In genomic region chr7:66480446-66480845, GRCm38 (mm10) we compare ENCODE assay signal across 27 mouse cellular contexts. TPM values are rescaled to one million over a fixed set of nuclear protein-coding genes. Genes with fewer than 3 reads are reported as not detected.
DNase-seq lines count a peak whose midpoint lies in the region; ATAC-seq lines count a peak whose summit lies in the region.
"Had no signal": no experiment of that assay in that cellular context is flagged by ENCODE, and none has a peak within 500 bp of the region (broad histone marks: within the 10 kb centered on the region; RNA-seq: fewer than 3 reads in every experiment).

No protein-coding gene starts in this region.

- H3K4me3 ChIP-seq in forebrain, embryonic 10.5 days: no peak overlapping the region
- no peak overlapping the region for H3K4me3 ChIP-seq in forebrain, embryonic 15.5 days
- no peak overlapping the region for H3K4me3 ChIP-seq in midbrain, embryonic 11.5 days (ENCODE audit: low read depth, low read length)
- no peak overlapping the region for H3K4me3 ChIP-seq in midbrain, embryonic 16.5 days (ENCODE audit: low read depth, low read length)
- no peak overlapping the region for H3K4me3 ChIP-seq in limb, embryonic 10.5 days
- H3K4me3 ChIP-seq in liver, embryonic 11.5 days (ENCODE audit: low read depth, low read length): no peak overlapping the region
- H3K4me3 ChIP-seq: embryonic facial prominence, embryonic 10.5 days; embryonic facial prominence, embryonic 13.5 days; erythroblast, embryonic 14.5 days; forebrain, embryonic 13.5 days; gastrocnemius, adult 2 months; heart, embryonic 12.5 days; heart, embryonic 15.5 days had no signal

- H3K27me3 ChIP-seq in forebrain, embryonic 10.5 days (ENCODE audit: poor library complexity, severe bottlenecking): peaks cover 20% of the 10 kb centered on the region
- no peaks in the 10 kb centered on the region for H3K27me3 ChIP-seq in forebrain, embryonic 15.5 days
- H3K27me3 ChIP-seq in midbrain, embryonic 11.5 days (ENCODE audit: control insufficient read depth, insufficient read depth, low read length): no peaks in the 10 kb centered on the region
- H3K27me3 ChIP-seq in midbrain, embryonic 16.5 days (ENCODE audit: control insufficient read depth, insufficient read depth, low read depth, low read length): no peaks in the 10 kb centered on the region
- H3K27me3 ChIP-seq in limb, embryonic 10.5 days (ENCODE audit: low read depth, poor library complexity, severe bottlenecking): no peaks in the 10 kb centered on the region
- H3K27me3 ChIP-seq in liver, embryonic 11.5 days (replicated peaks; ENCODE audit: control insufficient read depth, insufficient read depth, low read length): no peaks in the 10 kb centered on the region
- H3K27me3 ChIP-seq: embryonic facial prominence, embryonic 13.5 days; heart, embryonic 12.5 days; heart, embryonic 15.5 days had no signal

- no peaks in the 10 kb centered on the region for H3K36me3 ChIP-seq in forebrain, embryonic 10.5 days (replicated peaks)
- no peaks in the 10 kb centered on the region for H3K36me3 ChIP-seq in forebrain, embryonic 15.5 days
- no peaks in the 10 kb centered on the region for H3K36me3 ChIP-seq in midbrain, embryonic 11.5 days (ENCODE audit: control insufficient read depth, insufficient read depth, low read length)
- no peaks in the 10 kb centered on the region for H3K36me3 ChIP-seq in midbrain, embryonic 16.5 days (ENCODE audit: control insufficient read depth, insufficient read depth, low read length)
- no peaks in the 10 kb centered on the region for H3K36me3 ChIP-seq in limb, embryonic 10.5 days
- no peaks in the 10 kb centered on the region for H3K36me3 ChIP-seq in liver, embryonic 11.5 days (ENCODE audit: control insufficient read depth, insufficient read depth, low read length)
- H3K36me3 ChIP-seq: embryonic facial prominence, embryonic 10.5 days; embryonic facial prominence, embryonic 13.5 days; G1E; heart, embryonic 12.5 days; heart, embryonic 15.5 days had no signal

- peaks cover 36% of the 10 kb centered on the region for H3K4me1 ChIP-seq in forebrain, embryonic 10.5 days
- peaks cover 3% of the 10 kb centered on the region; the same call in 1 of the 2 replicates for H3K4me1 ChIP-seq in forebrain, embryonic 15.5 days
- peaks cover 5% of the 10 kb centered on the region; the same call in 1 of the 2 replicates for H3K4me1 ChIP-seq in midbrain, embryonic 11.5 days (ENCODE audit: control insufficient read depth, insufficient read depth, low read length)
- H3K4me1 ChIP-seq in midbrain, embryonic 16.5 days (ENCODE audit: control insufficient read depth, insufficient read depth, low read length): no peaks in the 10 kb centered on the region
- H3K4me1 ChIP-seq in limb, embryonic 10.5 days: peaks cover 34% of the 10 kb centered on the region
- H3K4me1 ChIP-seq in liver, embryonic 11.5 days (replicated peaks; ENCODE audit: control insufficient read depth, insufficient read depth, low read length): no peaks in the 10 kb centered on the region
- H3K4me1 ChIP-seq: heart, embryonic 15.5 days had no signal

- no peak for ATAC-seq in forebrain, embryonic 15.5 days (replicated peaks)
- no peak for ATAC-seq in midbrain, embryonic 11.5 days (ENCODE audit: low FRiP score)
- ATAC-seq in midbrain, embryonic 16.5 days: no peak
- ATAC-seq in liver, embryonic 11.5 days (replicated peaks; ENCODE audit: low FRiP score): no peak
- ATAC-seq: forebrain, embryonic 13.5 days; forebrain, postnatal 0 days had no signal

- H3K4me2 ChIP-seq in forebrain, embryonic 15.5 days (replicated peaks): no peak overlapping the region
- no peak overlapping the region for H3K4me2 ChIP-seq in midbrain, embryonic 11.5 days
- H3K4me2 ChIP-seq in midbrain, embryonic 16.5 days (ENCODE audit: low read length): no peak overlapping the region
- H3K4me2 ChIP-seq in liver, embryonic 11.5 days: no peak overlapping the region
- H3K4me2 ChIP-seq: embryonic facial prominence, embryonic 13.5 days; forebrain, embryonic 13.5 days; heart, embryonic 12.5 days; heart, embryonic 15.5 days; hindbrain, embryonic 14.5 days had no signal

- H3K9ac ChIP-seq in forebrain, embryonic 15.5 days (replicated peaks): no peak overlapping the region
- no peak overlapping the region for H3K9ac ChIP-seq in midbrain, embryonic 11.5 days (ENCODE audit: low read length)
- H3K9ac ChIP-seq in midbrain, embryonic 16.5 days (ENCODE audit: low read depth, low read length): no peak overlapping the region
- H3K9ac ChIP-seq in liver, embryonic 11.5 days (ENCODE audit: low read depth, low read length): no peak overlapping the region
- H3K9ac ChIP-seq: embryonic facial prominence, embryonic 13.5 days; forebrain, embryonic 13.5 days; forebrain, postnatal 0 days; heart, embryonic 12.5 days; heart, embryonic 15.5 days; hindbrain, embryonic 14.5 days had no signal

- H3K9me3 ChIP-seq in forebrain, embryonic 10.5 days: no peaks in the 10 kb centered on the region
- H3K9me3 ChIP-seq in forebrain, embryonic 15.5 days: no peaks in the 10 kb centered on the region
- H3K9me3 ChIP-seq in midbrain, embryonic 11.5 days (ENCODE audit: control insufficient read depth, low read length): no peaks in the 10 kb centered on the region
- H3K9me3 ChIP-seq in midbrain, embryonic 16.5 days (replicated peaks; ENCODE audit: control insufficient read depth, low read length, poor library complexity, severe bottlenecking): no peaks in the 10 kb centered on the region
- no peaks in the 10 kb centered on the region for H3K9me3 ChIP-seq in limb, embryonic 10.5 days (replicated peaks)
- H3K9me3 ChIP-seq in liver, embryonic 11.5 days (ENCODE audit: control insufficient read depth, low read length): no peaks in the 10 kb centered on the region
- H3K9me3 ChIP-seq: embryonic facial prominence, embryonic 10.5 days; embryonic facial prominence, embryonic 13.5 days; forebrain, embryonic 13.5 days; G1E; heart, embryonic 12.5 days; heart, embryonic 15.5 days had no signal

- 18% methylated on average over 4 of the region's 4 CpGs for WGBS in forebrain, embryonic 10.5 days
- WGBS in forebrain, embryonic 15.5 days: 3% methylated on average over 4 of the region's 4 CpGs
- 10% methylated on average over 4 of the region's 4 CpGs for WGBS in midbrain, embryonic 11.5 days
- 9% methylated on average over 4 of the region's 4 CpGs for WGBS in midbrain, embryonic 16.5 days
- WGBS in limb, embryonic 10.5 days: 62% methylated on average over 4 of the region's 4 CpGs
- 65% methylated on average over 4 of the region's 4 CpGs for WGBS in liver, embryonic 11.5 days

- 0 out of 2 replicates have a peak overlapping the region, but pooled peaks have one; percentile 40 for H3K27ac ChIP-seq in forebrain, embryonic 10.5 days
- H3K27ac ChIP-seq in forebrain, embryonic 15.5 days (replicated peaks): no peak overlapping the region
- no peak overlapping the region for H3K27ac ChIP-seq in midbrain, embryonic 11.5 days (ENCODE audit: low read depth, low read length)
- no peak overlapping the region for H3K27ac ChIP-seq in midbrain, embryonic 16.5 days (ENCODE audit: low read length)
- H3K27ac ChIP-seq in limb, embryonic 10.5 days: peak overlapping the region; percentile 46; the same call in 1 of the 2 replicates
- no peak overlapping the region for H3K27ac ChIP-seq in liver, embryonic 11.5 days (ENCODE audit: low read depth, low read length)
- H3K27ac ChIP-seq: embryonic facial prominence, embryonic 10.5 days; embryonic facial prominence, embryonic 13.5 days; forebrain, embryonic 13.5 days; gastrocnemius, adult 2 months; heart, embryonic 15.5 days; hindbrain, embryonic 14.5 days had no signal

- DNase-seq in forebrain, embryonic 10.5 days (ENCODE audit: extremely low spot score, low spot score): no peak
- DNase-seq in midbrain, embryonic 11.5 days (ENCODE audit: low spot score, missing footprints): peak; percentile 87
- DNase-seq in limb, embryonic 10.5 days (ENCODE audit: low spot score): no peak
- DNase-seq in liver, embryonic 11.5 days (ENCODE audit: low spot score): no peak
- DNase-seq in kidney, adult 8-10 months: no peak
- DNase-seq: adrenal gland, postnatal 10 days; adrenal gland, postnatal 36 days; B cell, adult 2 months; cerebellum, adult 18-20 months; cerebellum, adult 9-10 months; cerebellum, postnatal 14 days; forebrain, postnatal 0 days; gastrocnemius, adult 2 months; gastrocnemius, postnatal 25 days; heart, adult 18-20 months; heart, postnatal 10 days; heart, postnatal 36 days had no signal

RNA-seq across cellular contexts. Expression of gene Aldh1a3, which starts 53.1 kb away (rescaled TPM):
- polyA plus RNA-seq in forebrain, embryonic 10.5 days (2016; fragmentation: Nextera tagmentation; extraction: Ambion mirVana): 30.4 and 30.6 TPM in 2 replicates
- 6.6 and 6.7 TPM in 2 replicates for polyA plus RNA-seq in forebrain, embryonic 15.5 days (2015; fragmentation: Nextera tagmentation; extraction: Ambion mirVana)
- 0.41 and 0.72 TPM in 2 replicates for polyA plus RNA-seq in midbrain, embryonic 11.5 days (2014; fragmentation: Nextera tagmentation; extraction: Ambion mirVana)
- polyA plus RNA-seq in midbrain, embryonic 16.5 days (2015; fragmentation: Nextera tagmentation; extraction: Ambion mirVana): 0.99 and 1.4 TPM in 2 replicates
- 1.1 and 1.5 TPM in 2 replicates for polyA plus RNA-seq in limb, embryonic 10.5 days (2016; fragmentation: Nextera tagmentation; extraction: Ambion mirVana)
- polyA plus RNA-seq in liver, embryonic 11.5 days (2014; fragmentation: Nextera tagmentation; extraction: Ambion mirVana): 2.9 TPM in 2 replicates
- polyA plus RNA-seq: erythroblast, embryonic 14.5 days; G1E had no signal

Comparison
In these comparisons a context has a peak if more than half of its experiments do, and no peak if none do; other contexts are left out.
1. H3K27ac ChIP-seq: peak in forebrain, embryonic 10.5 days (single experiment) and limb, embryonic 10.5 days (single experiment); none in forebrain, embryonic 15.5 days (single experiment), midbrain, embryonic 11.5 days (single experiment), midbrain, embryonic 16.5 days (single experiment) and liver, embryonic 11.5 days (single experiment).